Mouse (Mus musculus): ENCODE results near the gene Uhrf1.
"Not testable (repeated sequence)": the region's sequence is repeated elsewhere in the genome, so short reads cannot be mapped to it uniquely, and the experiment has no call there.

DNA sequence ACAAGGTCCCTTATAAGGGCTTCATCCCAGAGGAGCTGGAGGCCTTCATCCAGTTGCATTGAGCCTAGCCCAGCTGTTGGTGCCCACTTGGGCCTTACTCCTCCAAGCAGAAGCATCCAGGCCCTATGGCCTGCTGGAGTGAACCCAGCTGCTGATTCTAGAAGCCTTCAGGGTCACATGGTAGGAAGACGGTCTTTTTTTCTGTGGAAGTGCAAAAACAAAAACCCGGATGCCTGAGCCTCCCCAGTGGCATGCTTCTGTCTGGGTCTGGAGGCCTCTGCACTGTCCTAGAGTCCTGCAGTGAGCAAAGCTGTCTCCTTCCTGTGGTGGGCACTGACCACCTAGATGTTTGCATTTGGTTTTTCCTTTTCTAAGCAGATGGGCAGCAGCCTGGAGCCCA, 44.3 kb upstream of the Uhrf1 start:
- not testable (repeated sequence) for TF ChIP-seq JUND (conservative IDR thresholded peaks at IDR 0.05; ENCODE audit: low read depth, low read length); POLR2A (IDR thresholded peaks at IDR 0.05; ENCODE audit: low read depth, low read length); KAT2A (IDR thresholded peaks at IDR 0.05; ENCODE audit: insufficient replicate concordance, low read length); EP300 (IDR thresholded peaks at IDR 0.05; ENCODE audit: low read length); RAD21 (IDR thresholded peaks at IDR 0.05; ENCODE audit: low read depth, low read length); PAX5 (IDR thresholded peaks at IDR 0.05; ENCODE audit: low read length); CTCF (conservative IDR thresholded peaks at IDR 0.05 in 1 of 2, IDR thresholded peaks at IDR 0.05 in 1 of 2; ENCODE audit: low read depth in 2 of 2, low read length in 2 of 2); UBTF (IDR thresholded peaks at IDR 0.05; ENCODE audit: low read depth, low read length); MAFK (IDR thresholded peaks at IDR 0.05; ENCODE audit: insufficient replicate concordance, low read length); MYC (IDR thresholded peaks at IDR 0.05; ENCODE audit: low read depth, low read length); MAZ (IDR thresholded peaks at IDR 0.05; ENCODE audit: low read depth, low read length)
- TF ChIP-seq MAX (IDR thresholded peaks at IDR 0.05; ENCODE audit: low read length), result peak; percentile 57; the same call in 1 of the 2 replicates
